Mouse (Mus musculus) kidney, postnatal 25 days (tissue): ENCODE results near the gene Plbd2.

Source experiments
- DNase-seq, 2 experiments: peaks; one replicate each; pipeline ENCODE4 v3.0.0; 2021; ENCODE audit warnings: mixed read lengths in 2 of 2

The Plbd2 gene

GRCm38 (mm10) chr5:120473361-120473760 lies 30.1 kb downstream of the Plbd2 start:
- no peak for DNase-seq

- no peak for DNase-seq
Observed at GRCm38 (mm10) chr5:120472770-120473169, 30.7 kb downstream of the Plbd2 start, which contains the start of gene Sdsl. Gene Sdsl, minus strand, starts transcription at chr5:120472810.

GRCm38 (mm10) chr5:120471538-120471937 lies 31.9 kb downstream of the Plbd2 start:
- DNase-seq = peak; percentile 22 to 71

GRCm38 (mm10) chr5:120468830-120469229 lies 34.6 kb downstream of the Plbd2 start:
- DNase-seq = no peak

GRCm38 (mm10) chr5:120468336-120468735 lies 35.1 kb downstream of the Plbd2 start:
- no peak for DNase-seq

- peak; percentile 69 to 83 for DNase-seq
Observed at GRCm38 (mm10) chr5:120467026-120467425, 36.4 kb downstream of the Plbd2 start.

GRCm38 (mm10) chr5:120465860-120466259 lies 37.6 kb downstream of the Plbd2 start:
- DNase-seq = no peak

GRCm38 (mm10) chr5:120465062-120465461 lies 38.4 kb downstream of the Plbd2 start:
- peak; percentile 37 to 54 for DNase-seq

GRCm38 (mm10) chr5:120464321-120464720 lies 39.1 kb downstream of the Plbd2 start:
- DNase-seq = no peak

GRCm38 (mm10) chr5:120461902-120462301 lies 41.5 kb downstream of the Plbd2 start:
- peak in 1 of 2 experiments; percentile 42 for DNase-seq

GRCm38 (mm10) chr5:120459133-120459532 lies 44.3 kb downstream of the Plbd2 start:
- peak in 1 of 2 experiments; percentile 34 for DNase-seq

- peak; percentile 56 to 73 for DNase-seq
Observed at GRCm38 (mm10) chr5:120457628-120458027, 45.8 kb downstream of the Plbd2 start.

- DNase-seq = no peak
Observed at GRCm38 (mm10) chr5:120456841-120457554, 46.4 kb downstream of the Plbd2 start.

- no peak for DNase-seq
Observed at GRCm38 (mm10) chr5:120456253-120456652, 47.2 kb downstream of the Plbd2 start.

- DNase-seq = no peak
Observed at GRCm38 (mm10) chr5:120454756-120455337, 48.6 kb downstream of the Plbd2 start.

- peak; percentile 54 to 68 for DNase-seq
Observed at GRCm38 (mm10) chr5:120447305-120447704, 56.1 kb downstream of the Plbd2 start.

GRCm38 (mm10) chr5:120440733-120441132 lies 62.7 kb downstream of the Plbd2 start:
- peak; percentile 89 to 97 for DNase-seq

GRCm38 (mm10) chr5:120439887-120440670 lies 63.3 kb downstream of the Plbd2 start:
- no peak for DNase-seq

- DNase-seq = no peak
Observed at GRCm38 (mm10) chr5:120438991-120439710, 64.3 kb downstream of the Plbd2 start.

GRCm38 (mm10) chr5:120438469-120438868 lies 65.0 kb downstream of the Plbd2 start:
- no peak for DNase-seq

GRCm38 (mm10) chr5:120437986-120438385 lies 65.4 kb downstream of the Plbd2 start:
- DNase-seq = no peak

- no peak for DNase-seq
Observed at GRCm38 (mm10) chr5:120437539-120437938, 65.9 kb downstream of the Plbd2 start.
